Mouse (Mus musculus): ENCODE data around the gene 1700014D04Rik. TPM values are rescaled to one million over a fixed set of nuclear protein-coding genes. Genes with fewer than 3 reads are reported as not detected.
"Not testable (repeated sequence)": the region's sequence is repeated elsewhere in the genome, so short reads cannot be mapped to it uniquely, and the experiment has no call there.

1700014D04Rik gene
- polyA plus RNA-seq, 1 experiment, result not detected

DNA sequence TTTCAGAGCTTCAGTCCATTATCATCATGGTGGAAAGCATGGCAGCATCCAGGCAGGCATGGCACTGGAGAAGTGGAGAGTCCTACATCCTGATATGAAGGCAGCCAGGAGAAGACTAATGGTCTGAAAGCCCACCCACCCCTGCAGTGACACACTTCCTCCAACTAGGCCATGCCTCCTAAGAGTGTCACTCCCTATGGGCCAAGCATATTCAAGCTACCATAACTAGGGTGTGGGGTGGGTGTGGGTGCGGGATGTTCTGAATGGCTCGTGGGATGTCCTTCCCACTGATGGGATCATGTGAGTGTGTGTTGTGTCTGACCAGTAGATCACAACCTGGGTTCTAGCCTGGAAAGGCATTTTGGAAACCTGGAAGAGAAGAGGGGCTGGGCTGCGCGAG, 12.6 kb downstream of the 1700014D04Rik start:
- Histone ChIP-seq H3K79me2 (ENCODE audit: control insufficient read depth, insufficient read depth) (no peaks in the 10 kb centered on the region), H3ac (ENCODE audit: control insufficient read depth, insufficient read length) (no peak overlapping the region), H3K4me3 (no peak overlapping the region), H3K4me2 (ENCODE audit: low read depth) (no peak overlapping the region), H3K36me3 (ENCODE audit: control insufficient read depth, insufficient read depth) (no peaks in the 10 kb centered on the region), H3K27me3 (ENCODE audit: control insufficient read depth, insufficient read depth, insufficient read length) (peaks cover 19% of the 10 kb centered on the region)
- no peak for TF ChIP-seq POLR2A (IDR thresholded peaks at IDR 0.05; ENCODE audit: insufficient read length, low read depth)

DNA sequence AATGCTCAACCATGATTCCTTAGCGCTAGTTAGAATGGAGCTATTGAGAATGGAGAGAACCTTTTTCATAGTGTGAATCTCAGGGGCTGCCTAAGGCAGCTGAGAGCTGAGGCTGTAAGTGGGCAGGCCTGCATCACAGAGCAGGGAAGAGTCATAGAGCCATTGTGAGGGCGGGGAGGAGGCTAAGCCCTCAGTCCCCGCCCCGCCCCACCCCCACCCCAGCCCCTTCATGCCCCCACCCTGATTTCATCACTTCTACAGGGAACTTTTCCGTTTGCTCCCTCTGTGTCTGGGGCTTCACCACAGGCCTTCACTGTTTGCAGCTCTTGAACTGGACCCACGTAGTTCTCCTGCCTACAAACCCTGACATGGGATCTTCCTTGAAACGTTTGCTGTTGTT, 14.9 kb downstream of the 1700014D04Rik start, which contains the start of gene Spata31d1d:
Spata31d1d (minus strand) TSS at position 101 of the 400 bp plus-strand sequence.
- TF ChIP-seq SRF (IDR thresholded peaks at IDR 0.05; ENCODE audit: control insufficient read depth, insufficient read length, low read depth) (no peak), POLR2A (IDR thresholded peaks at IDR 0.05; ENCODE audit: insufficient read length, low read depth) (no peak), USF1 (IDR thresholded peaks at IDR 0.05; ENCODE audit: low read depth) (no peak), TCF3 (IDR thresholded peaks at IDR 0.05; ENCODE audit: insufficient read length, low read depth) (no peak)
- no peak within 1 kb of the TSS for H3K4me3 ChIP-seq
- peaks cover 17% of the 10 kb centered on the region for H3K27me3 ChIP-seq (ENCODE audit: control insufficient read depth, insufficient read depth, insufficient read length)
- H3K79me2 ChIP-seq (ENCODE audit: control insufficient read depth, insufficient read depth), result no peaks in the 10 kb centered on the region
- no peaks in the 10 kb centered on the region for H3K36me3 ChIP-seq (ENCODE audit: control insufficient read depth, insufficient read depth)
- no peak within 1 kb of the TSS for H3K4me2 ChIP-seq (ENCODE audit: low read depth)
- H3ac ChIP-seq (ENCODE audit: control insufficient read depth, insufficient read length), result no peak within 1 kb of the TSS

DNA sequence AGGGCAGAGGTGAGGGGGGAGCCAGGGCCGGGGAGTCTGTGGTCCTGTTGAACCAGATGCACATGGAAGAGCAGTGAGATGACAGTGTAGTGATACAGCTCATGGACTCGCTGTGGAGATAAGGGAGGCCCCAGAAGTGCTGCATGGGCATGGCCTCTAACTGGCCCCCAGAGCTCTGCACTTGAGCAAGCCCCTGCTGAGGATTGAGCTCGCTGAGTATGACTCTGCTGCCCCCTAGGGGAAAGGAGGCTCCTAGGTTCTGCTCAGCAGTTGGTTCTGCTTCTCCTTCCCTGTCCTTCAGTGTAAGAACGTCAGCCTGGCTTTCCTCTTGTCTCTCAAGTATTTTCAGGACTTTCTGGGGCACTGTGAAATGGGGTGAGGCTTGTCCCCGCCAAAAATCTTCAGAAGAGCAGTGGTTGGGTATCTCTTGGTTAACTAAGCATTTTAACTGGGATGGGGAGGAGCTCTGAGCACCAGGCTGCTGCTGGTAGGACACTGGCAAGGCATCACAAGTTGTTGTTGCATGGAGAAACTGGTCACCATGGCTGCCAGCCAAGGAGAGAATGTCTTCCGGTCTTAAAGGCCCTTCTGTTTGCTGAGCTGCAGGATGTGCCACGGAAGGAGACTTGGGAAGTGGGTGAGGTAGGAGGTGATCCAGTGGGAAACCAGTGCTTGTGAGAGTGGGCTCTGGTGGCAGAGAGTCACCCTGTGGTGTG, 18.0 kb downstream of the 1700014D04Rik start:
- Histone ChIP-seq H3K4me3 (no peak overlapping the region), H3ac (ENCODE audit: control insufficient read depth, insufficient read length) (no peak overlapping the region), H3K27me3 (ENCODE audit: control insufficient read depth, insufficient read depth, insufficient read length) (peaks cover 37% of the 10 kb centered on the region), H3K36me3 (ENCODE audit: control insufficient read depth, insufficient read depth) (no peaks in the 10 kb centered on the region), H3K79me2 (ENCODE audit: control insufficient read depth, insufficient read depth) (no peaks in the 10 kb centered on the region), H3K4me2 (ENCODE audit: low read depth) (no peak overlapping the region)
- TF ChIP-seq POLR2AphosphoS2 (IDR thresholded peaks at IDR 0.05; ENCODE audit: insufficient read length, low read depth) (no peak), MYOD1 (IDR thresholded peaks at IDR 0.05; ENCODE audit: control insufficient read depth in 1 of 3, insufficient read length in 2 of 3, low read depth in 2 of 3) (no peak), SRF (IDR thresholded peaks at IDR 0.05; ENCODE audit: control insufficient read depth, insufficient read length, low read depth) (no peak), POLR2A (IDR thresholded peaks at IDR 0.05; ENCODE audit: insufficient read length, low read depth) (no peak), MYOG (IDR thresholded peaks at IDR 0.05; ENCODE audit: control insufficient read depth in 1 of 3, insufficient read depth in 1 of 3, insufficient read length in 2 of 3, low read depth in 2 of 3) (no peak), CEBPB (IDR thresholded peaks at IDR 0.05; ENCODE audit: insufficient read depth, poor library complexity, severe bottlenecking) (no peak), MAX (IDR thresholded peaks at IDR 0.05; ENCODE audit: low read depth) (no peak), E2F4 (IDR thresholded peaks at IDR 0.05; ENCODE audit: insufficient read depth) (no peak), REST (IDR thresholded peaks at IDR 0.05; ENCODE audit: insufficient read depth, insufficient read length) (no peak), TCF3 (IDR thresholded peaks at IDR 0.05; ENCODE audit: insufficient read length, low read depth) (no peak), USF1 (IDR thresholded peaks at IDR 0.05; ENCODE audit: low read depth) (no peak), TCF12 (IDR thresholded peaks at IDR 0.05; ENCODE audit: insufficient read depth, poor library complexity, severe bottlenecking) (no peak)

DNA sequence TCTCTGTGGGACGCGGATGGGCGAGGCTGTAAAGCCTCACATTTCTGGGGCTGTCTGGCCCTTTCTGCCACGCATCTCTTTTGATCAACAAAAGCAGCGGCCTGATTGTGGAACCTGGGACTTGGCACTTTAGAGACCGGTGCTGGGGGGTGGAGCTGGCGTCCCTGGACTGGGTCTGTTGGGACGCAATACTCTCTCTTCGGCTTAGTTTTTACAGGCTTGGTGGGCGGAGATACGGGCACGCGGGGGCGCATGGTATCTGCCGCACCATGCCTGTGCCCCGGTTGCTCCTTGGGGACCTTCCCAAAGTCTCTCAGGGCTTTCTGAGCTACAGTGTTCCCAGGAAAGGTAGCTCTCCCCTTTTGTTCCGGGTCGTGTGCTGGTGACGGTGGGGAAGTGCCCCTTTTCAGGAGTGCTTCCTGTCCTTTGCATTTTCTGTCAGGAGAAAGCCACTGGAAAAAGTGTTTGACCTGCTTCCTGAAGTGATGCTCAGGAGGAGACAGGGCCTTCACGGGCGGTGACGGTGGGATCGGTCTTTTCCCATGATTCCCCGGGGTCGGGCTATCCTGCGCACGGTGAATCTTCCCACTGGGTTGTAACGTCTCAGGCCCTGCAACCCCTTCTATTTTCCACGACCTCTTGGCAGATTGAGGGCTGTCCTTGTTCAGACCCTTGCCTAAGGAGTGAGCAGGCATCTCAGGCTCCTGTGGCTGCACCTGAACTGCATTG, 20.2 kb downstream of the 1700014D04Rik start:
- H3K79me2 ChIP-seq (ENCODE audit: control insufficient read depth, insufficient read depth), result no peaks in the 10 kb centered on the region
- no peak overlapping the region for H3K4me2 ChIP-seq (ENCODE audit: low read depth)
- TF ChIP-seq SRF (IDR thresholded peaks at IDR 0.05; ENCODE audit: control insufficient read depth, insufficient read length, low read depth), result no peak
- no peak for TF ChIP-seq TCF12 (IDR thresholded peaks at IDR 0.05; ENCODE audit: insufficient read depth, poor library complexity, severe bottlenecking)
- TF ChIP-seq POLR2A (IDR thresholded peaks at IDR 0.05; ENCODE audit: insufficient read length, low read depth), result no peak
- TF ChIP-seq POLR2AphosphoS2 (IDR thresholded peaks at IDR 0.05; ENCODE audit: insufficient read length, low read depth), result no peak
- no peak for TF ChIP-seq MYOD1 (IDR thresholded peaks at IDR 0.05; ENCODE audit: control insufficient read depth in 1 of 3, insufficient read length in 2 of 3, low read depth in 2 of 3)
- no peak overlapping the region for H3K4me3 ChIP-seq
- no peaks in the 10 kb centered on the region for H3K36me3 ChIP-seq (ENCODE audit: control insufficient read depth, insufficient read depth)
- H3K27me3 ChIP-seq (ENCODE audit: control insufficient read depth, insufficient read depth, insufficient read length), result peaks cover 46% of the 10 kb centered on the region
- H3ac ChIP-seq (ENCODE audit: control insufficient read depth, insufficient read length), result no peak overlapping the region

DNA sequence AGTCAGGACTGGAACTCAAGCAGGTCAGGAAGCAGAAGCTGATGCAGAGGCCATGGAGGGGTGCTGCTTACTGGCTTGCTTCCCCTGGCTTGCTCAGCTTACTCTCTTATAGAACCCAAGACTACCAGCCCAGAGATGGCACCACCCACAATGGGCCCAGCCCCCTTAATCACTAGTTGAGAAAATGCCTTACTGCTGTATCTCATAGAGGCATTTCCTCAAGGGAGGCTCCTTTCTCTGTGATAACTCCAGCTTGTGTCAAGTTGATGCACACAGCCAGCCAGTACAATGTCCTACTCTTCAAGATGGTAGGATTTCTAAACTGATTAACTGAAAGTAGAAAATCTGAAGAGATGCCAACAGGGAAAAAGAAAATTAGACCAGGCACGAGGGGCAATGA, 24.5 kb downstream of the 1700014D04Rik start:
- H3K27me3 ChIP-seq (ENCODE audit: control insufficient read depth, insufficient read depth, insufficient read length), result peaks cover 44% of the 10 kb centered on the region
- H3K79me2 ChIP-seq (ENCODE audit: control insufficient read depth, insufficient read depth); H3K36me3 ChIP-seq (ENCODE audit: control insufficient read depth, insufficient read depth); H3K4me2 ChIP-seq (ENCODE audit: low read depth); H3ac ChIP-seq (ENCODE audit: control insufficient read depth, insufficient read length); H3K4me3 ChIP-seq: not testable (repeated sequence)
